Mouse (Mus musculus) erythroblast, embryonic 14.5 days (primary cell): ENCODE results near the gene Myo1d.

Experiments used
- GATA1 ChIP-seq: IDR thresholded peaks from 2 replicates; pipeline ENCODE4 v1.6.1; 2012; ENCODE audit warnings: low read length, inconsistent platforms, mixed read lengths
- TAL1 ChIP-seq: IDR thresholded peaks from 3 replicates; pipeline ENCODE4 v1.6.1; 2012; ENCODE audit warnings: low read length, inconsistent platforms, mixed read lengths

- TF ChIP-seq GATA1, result no peak
- no peak for TF ChIP-seq TAL1
Observed at GRCm38 (mm10) chr11:80476222-80477189, 303.3 kb downstream of the Myo1d start, which contains the start of gene Cdk5r1.
